Mouse (Mus musculus): ENCODE measurements around the gene Vars.
"Not testable (repeated sequence)": the region's sequence is repeated elsewhere in the genome, so short reads cannot be mapped to it uniquely, and the experiment has no call there.

The Vars gene

GRCm38 (mm10) chr17:35000717-35001451 is at the start of gene Vars:
TSS of gene Vars (plus strand) at chr17:35000987.
- Histone ChIP-seq H3K27me3 (ENCODE audit: control insufficient read depth, insufficient read depth, low read length, poor library complexity, severe bottlenecking) (no peaks in the 10 kb centered on the region), H3K36me3 (ENCODE audit: control insufficient read depth, insufficient read depth, low read length, poor library complexity, severe bottlenecking) (peaks cover 24% of the 10 kb centered on the region)
- peak; percentile 84 for DNase-seq (ENCODE audit: low read depth, low spot score)

DNA sequence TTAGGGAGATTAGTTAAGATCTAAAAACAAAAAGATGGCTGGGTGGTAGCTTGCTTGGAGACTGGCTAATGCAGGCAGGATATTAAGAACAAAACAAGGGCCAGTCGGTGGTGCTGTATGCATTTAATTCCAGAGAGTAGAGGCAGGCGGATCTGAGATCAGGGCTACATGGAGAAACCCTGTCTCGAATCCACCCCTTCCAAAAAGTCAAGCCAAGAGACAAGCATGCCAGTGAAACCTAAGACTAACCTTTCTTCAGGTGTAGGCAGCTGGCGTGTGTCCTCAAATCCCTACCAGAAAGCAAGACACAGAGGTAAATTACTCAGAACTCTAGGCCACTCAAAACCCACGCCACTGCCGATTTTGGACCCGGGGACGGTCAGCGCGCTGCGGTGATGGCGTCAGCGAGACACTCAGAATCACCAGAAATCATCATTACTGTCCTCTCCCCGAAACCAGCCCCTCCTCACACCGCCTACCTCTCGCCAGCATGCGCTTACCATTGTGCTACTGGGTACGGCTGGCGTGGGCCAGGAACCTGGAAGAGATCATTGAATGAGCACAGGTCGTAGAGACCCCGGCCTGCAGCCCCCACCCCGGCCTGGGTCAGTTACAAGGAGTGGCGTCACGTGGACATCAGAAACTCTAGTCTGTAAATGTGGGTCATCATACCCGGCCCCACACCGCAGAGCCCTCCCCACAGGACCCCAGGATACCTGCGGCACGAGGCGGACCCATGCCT is 49.0 kb upstream of the Vars start:
- Histone ChIP-seq H3K36me3 (ENCODE audit: control insufficient read depth, insufficient read depth, low read length, poor library complexity, severe bottlenecking) (0 out of 2 replicates have a peak, but pooled peaks cover 2% of the 10 kb centered on the region), H3K27me3 (ENCODE audit: control insufficient read depth, insufficient read depth, low read length, poor library complexity, severe bottlenecking) (no peaks in the 10 kb centered on the region)
- no peak for DNase-seq (ENCODE audit: low read depth, low spot score)

- Histone ChIP-seq H3K27me3 (ENCODE audit: control insufficient read depth, insufficient read depth, low read length, poor library complexity, severe bottlenecking) (no peaks in the 10 kb centered on the region), H3K36me3 (ENCODE audit: control insufficient read depth, insufficient read depth, low read length, poor library complexity, severe bottlenecking) (0 out of 2 replicates have a peak, but pooled peaks cover 2% of the 10 kb centered on the region)
- DNase-seq (ENCODE audit: low read depth, low spot score) = peak; percentile 87
Measured at GRCm38 (mm10) chr17:34952378-34953040, 48.3 kb upstream of the Vars start.

- Histone ChIP-seq H3K27me3 (ENCODE audit: control insufficient read depth, insufficient read depth, low read length, poor library complexity, severe bottlenecking) (no peaks in the 10 kb centered on the region), H3K36me3 (ENCODE audit: control insufficient read depth, insufficient read depth, low read length, poor library complexity, severe bottlenecking) (0 out of 2 replicates have a peak, but pooled peaks cover 2% of the 10 kb centered on the region)
- peak; percentile 55 for DNase-seq (ENCODE audit: low read depth, low spot score)
Measured at GRCm38 (mm10) chr17:34953258-34953657, 47.5 kb upstream of the Vars start.

DNA sequence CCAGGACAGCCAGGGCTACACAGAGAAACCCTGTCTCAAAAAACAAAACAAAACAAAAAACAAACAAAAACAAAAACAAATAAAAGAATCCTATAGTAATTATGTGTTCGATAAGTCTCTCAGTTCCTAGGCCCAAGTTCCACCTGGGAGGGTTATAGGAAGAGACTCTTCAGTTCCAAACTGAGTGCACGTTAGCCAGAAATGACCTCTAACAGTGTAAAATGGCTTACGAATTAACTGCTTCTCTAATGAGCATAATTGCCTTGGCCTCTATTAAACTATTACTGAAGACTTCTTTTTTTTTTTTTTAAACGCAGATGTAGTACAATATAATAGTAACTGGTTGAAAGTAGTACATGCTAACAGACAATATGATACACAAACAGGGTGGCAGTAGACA is 46.9 kb upstream of the Vars start:
- Histone ChIP-seq H3K27me3 (ENCODE audit: control insufficient read depth, insufficient read depth, low read length, poor library complexity, severe bottlenecking) (no peaks in the 10 kb centered on the region), H3K36me3 (ENCODE audit: control insufficient read depth, insufficient read depth, low read length, poor library complexity, severe bottlenecking) (0 out of 2 replicates have a peak, but pooled peaks cover 2% of the 10 kb centered on the region)
- DNase-seq (ENCODE audit: low read depth, low spot score) = no peak

DNA sequence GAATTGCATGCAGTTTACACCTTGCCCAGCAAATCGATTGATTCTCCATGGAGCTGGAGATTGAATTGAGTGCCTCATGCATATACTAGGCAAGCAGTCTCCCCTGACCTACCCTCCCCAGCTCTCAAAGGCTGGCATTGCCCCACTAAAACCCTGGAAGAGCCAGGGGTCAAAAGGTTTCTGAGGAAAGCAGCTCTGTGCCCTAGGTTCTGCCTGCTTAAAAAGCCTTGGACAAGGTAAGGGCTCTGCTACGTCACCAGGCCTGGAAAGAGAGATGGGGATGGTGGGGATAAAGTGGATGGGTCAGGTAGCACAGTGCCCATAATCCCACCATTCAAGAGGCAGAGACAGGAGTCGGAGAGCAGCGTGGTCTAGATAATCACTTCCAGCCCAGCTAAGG is 46.0 kb upstream of the Vars start:
- DNase-seq (ENCODE audit: low read depth, low spot score) = peak; percentile 75
- H3K27me3 ChIP-seq (ENCODE audit: control insufficient read depth, insufficient read depth, low read length, poor library complexity, severe bottlenecking) = no peaks in the 10 kb centered on the region
- 0 out of 2 replicates have a peak, but pooled peaks cover 2% of the 10 kb centered on the region for H3K36me3 ChIP-seq (ENCODE audit: control insufficient read depth, insufficient read depth, low read length, poor library complexity, severe bottlenecking)

DNA sequence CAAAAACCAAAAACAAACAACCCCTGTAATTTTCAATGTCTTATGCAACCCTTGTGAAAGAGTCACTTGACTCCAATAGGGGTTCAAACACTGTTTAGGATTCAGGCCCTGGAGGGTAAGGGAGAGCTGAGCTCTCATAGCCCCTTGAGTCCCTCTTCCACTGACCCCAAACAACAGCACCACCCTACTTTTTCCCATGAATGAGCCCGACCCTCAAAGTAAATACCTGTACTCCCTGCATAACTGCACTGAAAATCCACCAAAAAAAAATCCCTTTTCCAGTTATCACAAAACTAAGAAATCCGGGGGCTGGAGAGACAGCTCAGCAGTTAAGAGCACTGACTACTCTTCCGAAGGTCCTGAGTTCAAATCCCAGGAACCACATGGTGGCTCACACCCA is 44.9 kb upstream of the Vars start:
- DNase-seq (ENCODE audit: low read depth, low spot score) = peak; percentile 69
- Histone ChIP-seq H3K36me3 (ENCODE audit: control insufficient read depth, insufficient read depth, low read length, poor library complexity, severe bottlenecking) (0 out of 2 replicates have a peak, but pooled peaks cover under 1% of the 10 kb centered on the region), H3K27me3 (ENCODE audit: control insufficient read depth, insufficient read depth, low read length, poor library complexity, severe bottlenecking) (no peaks in the 10 kb centered on the region)

DNA sequence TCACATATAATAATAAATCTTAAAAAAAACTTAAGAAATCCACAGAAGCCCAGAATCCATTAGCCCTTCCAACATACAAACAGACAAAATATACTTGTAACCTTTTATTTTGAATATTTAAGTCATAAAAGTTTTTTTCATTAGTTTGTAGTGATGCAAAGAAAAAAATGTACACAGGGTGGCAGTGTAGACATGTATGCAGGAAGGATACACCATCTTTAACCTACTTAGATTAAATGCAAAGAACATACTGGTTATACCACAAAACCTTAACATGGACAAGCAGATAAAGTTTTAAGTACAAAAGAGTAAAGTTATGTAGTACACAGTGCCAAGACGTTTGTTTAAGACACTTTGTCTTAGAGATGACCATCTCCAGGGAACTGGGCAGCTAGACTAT is 44.4 kb upstream of the Vars start:
- DNase-seq (ENCODE audit: low read depth, low spot score) = peak; percentile 71
- H3K27me3 ChIP-seq (ENCODE audit: control insufficient read depth, insufficient read depth, low read length, poor library complexity, severe bottlenecking) = no peaks in the 10 kb centered on the region
- H3K36me3 ChIP-seq (ENCODE audit: control insufficient read depth, insufficient read depth, low read length, poor library complexity, severe bottlenecking) = no peaks in the 10 kb centered on the region

DNA sequence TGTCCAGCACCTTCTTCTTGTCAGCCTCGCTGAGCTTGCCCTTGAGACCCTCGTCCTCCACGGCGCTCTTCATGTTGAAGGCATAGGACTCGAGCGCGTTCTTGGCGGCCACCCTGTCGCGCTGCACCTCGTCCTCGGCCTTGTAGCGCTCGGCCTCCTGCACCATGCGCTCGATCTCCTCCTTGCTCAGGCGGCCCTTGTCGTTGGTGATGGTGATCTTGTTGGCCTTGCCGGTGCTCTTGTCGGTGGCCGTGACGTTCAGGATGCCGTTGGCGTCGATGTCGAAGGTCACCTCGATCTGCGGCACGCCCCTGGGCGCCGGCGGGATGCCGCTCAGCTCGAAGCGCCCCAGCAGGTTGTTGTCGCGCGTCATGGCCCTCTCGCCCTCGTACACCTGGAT is 43.5 kb upstream of the Vars start:
- peak; percentile 47 for DNase-seq (ENCODE audit: low read depth, low spot score)
- H3K36me3 ChIP-seq (ENCODE audit: control insufficient read depth, insufficient read depth, low read length, poor library complexity, severe bottlenecking); H3K27me3 ChIP-seq (ENCODE audit: control insufficient read depth, insufficient read depth, low read length, poor library complexity, severe bottlenecking): not testable (repeated sequence)

GRCm38 (mm10) chr17:34957966-34958365 is 42.8 kb upstream of the Vars start:
- DNase-seq (ENCODE audit: low read depth, low spot score) = peak; percentile 36
- H3K36me3 ChIP-seq (ENCODE audit: control insufficient read depth, insufficient read depth, low read length, poor library complexity, severe bottlenecking); H3K27me3 ChIP-seq (ENCODE audit: control insufficient read depth, insufficient read depth, low read length, poor library complexity, severe bottlenecking): not testable (repeated sequence)

DNA sequence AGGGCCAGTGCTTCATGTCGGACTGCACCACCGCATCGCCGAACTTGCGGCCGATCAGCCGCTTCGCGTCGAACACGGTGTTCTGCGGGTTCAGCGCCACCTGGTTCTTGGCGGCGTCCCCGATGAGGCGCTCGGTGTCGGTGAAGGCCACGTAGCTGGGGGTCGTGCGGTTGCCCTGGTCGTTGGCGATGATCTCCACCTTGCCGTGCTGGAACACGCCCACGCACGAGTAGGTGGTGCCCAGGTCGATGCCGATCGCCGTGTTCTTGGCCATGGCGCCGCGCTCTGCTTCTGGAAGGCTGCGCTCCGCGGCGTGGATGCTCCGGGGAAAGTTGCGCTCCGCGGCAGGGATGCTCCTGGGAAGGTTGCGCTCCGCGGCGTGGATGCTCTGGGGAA is 42.1 kb upstream of the Vars start:
- not testable (repeated sequence) for H3K27me3 ChIP-seq (ENCODE audit: control insufficient read depth, insufficient read depth, low read length, poor library complexity, severe bottlenecking); H3K36me3 ChIP-seq (ENCODE audit: control insufficient read depth, insufficient read depth, low read length, poor library complexity, severe bottlenecking); DNase-seq (ENCODE audit: low read depth, low spot score)

DNA sequence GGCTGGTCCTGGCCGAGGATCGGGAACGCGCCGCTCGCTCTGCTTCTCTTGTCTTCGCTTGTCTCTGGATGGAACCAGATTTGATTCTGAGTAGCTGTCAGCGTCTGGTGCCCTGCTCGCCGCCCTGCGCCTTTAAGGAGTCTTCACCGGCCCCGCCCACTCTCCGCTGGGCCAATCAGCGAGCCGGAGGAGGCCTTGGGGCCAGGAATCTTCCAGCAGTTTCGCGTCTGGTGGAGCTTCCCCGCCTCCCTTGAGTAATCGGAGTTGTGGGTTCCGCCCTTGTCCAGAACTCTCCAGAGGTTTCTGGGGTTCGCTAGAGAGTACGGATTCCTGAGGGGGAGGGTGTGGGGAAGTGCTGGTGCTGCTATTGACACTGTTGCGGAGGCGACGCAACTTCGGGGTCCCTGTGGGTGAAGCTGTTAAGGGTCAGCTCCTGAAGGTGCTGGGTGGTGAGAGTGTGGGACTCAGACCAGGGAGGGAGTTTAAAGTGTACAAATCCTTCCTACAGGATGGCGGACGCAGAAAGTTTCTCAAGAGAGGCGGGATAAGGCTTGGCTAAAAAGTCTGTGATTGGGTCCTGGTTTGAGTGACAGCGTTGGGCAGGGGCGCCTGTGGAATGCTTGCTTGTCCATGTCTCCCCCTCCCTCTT is 41.5 kb upstream of the Vars start, which contains the start of gene Hspa1b:
Hspa1b (minus strand) TSS at position 109 of the 649 bp plus-strand sequence.
- H3K27me3 ChIP-seq (ENCODE audit: control insufficient read depth, insufficient read depth, low read length, poor library complexity, severe bottlenecking); H3K36me3 ChIP-seq (ENCODE audit: control insufficient read depth, insufficient read depth, low read length, poor library complexity, severe bottlenecking): not testable (repeated sequence)
- peak; percentile 90 for DNase-seq (ENCODE audit: low read depth, low spot score)

DNA sequence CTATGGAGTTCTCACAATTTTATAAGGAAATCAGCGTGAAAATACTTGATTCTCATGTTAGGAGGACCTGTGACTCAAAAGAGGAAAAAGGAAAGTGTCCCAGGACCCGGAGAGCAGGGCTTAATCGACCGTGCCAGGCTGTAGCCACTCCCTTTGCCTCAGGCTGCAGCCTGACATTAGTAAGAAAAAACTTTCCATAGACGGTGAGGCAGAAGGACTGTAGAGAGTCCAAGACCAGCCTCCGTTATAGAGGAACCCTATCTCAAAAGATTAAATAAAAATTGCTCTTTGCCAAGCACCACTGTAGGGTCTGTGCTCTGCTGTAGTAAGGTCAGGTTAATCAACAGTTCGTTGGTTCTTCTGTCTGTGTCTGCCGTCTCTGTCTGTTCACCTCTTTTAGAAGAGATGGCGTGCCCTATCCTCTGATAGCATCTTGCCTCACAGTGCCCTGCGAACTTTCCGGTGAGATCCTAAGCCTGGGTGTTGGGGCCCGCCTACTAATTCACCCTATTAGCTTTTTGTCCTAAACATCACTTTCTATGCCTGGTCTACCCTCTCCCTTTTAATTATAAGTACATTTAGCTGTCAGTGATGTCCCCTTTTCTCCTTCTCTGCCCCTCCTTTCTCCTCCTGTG is 40.8 kb upstream of the Vars start:
- no peaks in the 10 kb centered on the region for H3K27me3 ChIP-seq (ENCODE audit: control insufficient read depth, insufficient read depth, low read length, poor library complexity, severe bottlenecking)
- DNase-seq (ENCODE audit: low read depth, low spot score) = peak; percentile 62
- H3K36me3 ChIP-seq (ENCODE audit: control insufficient read depth, insufficient read depth, low read length, poor library complexity, severe bottlenecking) = no peaks in the 10 kb centered on the region

Measured in splenic B cell, adult 2 months (primary cell).